15 mouse cellular contexts compared by ENCODE assay signal in the genomic region with DNA sequence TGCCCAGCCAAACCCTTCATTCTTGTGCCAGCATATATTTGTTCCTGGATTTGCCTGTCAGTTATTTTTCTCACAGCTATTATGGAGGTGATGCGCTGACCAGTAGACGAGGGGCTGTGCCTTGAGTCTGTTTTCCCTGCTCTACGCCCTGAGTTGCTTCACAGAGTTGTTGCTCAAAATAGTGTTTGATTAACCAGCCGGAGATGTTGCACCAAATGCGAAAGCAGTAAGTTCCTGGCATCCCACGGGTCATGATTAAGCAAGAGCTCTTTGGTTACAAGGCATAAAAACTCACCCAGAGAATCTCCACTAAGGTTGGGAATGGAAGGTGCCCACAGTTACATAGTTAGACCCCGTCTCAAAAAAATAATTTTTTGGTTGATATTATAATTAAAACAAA. TPM values are rescaled to one million over a fixed set of nuclear protein-coding genes. Genes with fewer than 3 reads are reported as not detected.
DNase-seq lines count a peak whose midpoint lies in the region.
"Had no signal": no experiment of that assay in that cellular context is flagged by ENCODE, and none has a peak within 500 bp of the region (broad histone marks: within the 10 kb centered on the region; RNA-seq: fewer than 3 reads in every experiment).

No protein-coding gene starts in this region.

- peak; percentile 41 for DNase-seq in adrenal gland, adult 2 months
- DNase-seq in adrenal gland, adult 8-10 months: no peak
- DNase-seq in heart, adult 9 months (ENCODE audit: low spot score in 2 of 2): peak; percentile 33 to 46
- DNase-seq in heart, postnatal 4 days: no peak
- DNase-seq in adipocyte (ENCODE audit: low spot score): peak; percentile 89
- peak; percentile 25 for DNase-seq in lung, postnatal 14 days
- no peak for DNase-seq in thymus, postnatal 4 days
- no peak for DNase-seq in layer of hippocampus, postnatal 25 days (ENCODE audit: extremely low spot score in 1 of 2, low spot score in 1 of 2)
- DNase-seq: cerebellum, adult 9-10 months; layer of hippocampus, postnatal 36 days; liver, embryonic 13.5 days; right cerebral cortex, postnatal 4 days had no signal

RNA-seq across cellular contexts. Expression of gene Nnmt, which starts 1.2 kb away (rescaled TPM):
- total RNA-seq in adrenal gland, adult 2 months (2021): 100 to 1,000 TPM in 1 of 2 experiments, 10 to 100 TPM in 1; 25.8 to 147 TPM
- polyA plus RNA-seq in adrenal gland, adult 2 months (2012; rRNA removed): 4.1 and 9.5 TPM in 2 replicates
- 10 to 100 TPM; 19.8 to 41.2 (median 25.1) TPM for total RNA-seq in adrenal gland, adult 8-10 months (2022)
- total RNA-seq in heart, postnatal 4 days (2021): 10 to 100 TPM; 10.3 to 13.6 TPM
- total RNA-seq in layer of hippocampus, postnatal 25 days (2021): 1 to 10 TPM; 1.2 to 1.6 TPM
- total RNA-seq: MEL; neutrophil, adult 5-6 weeks had no signal
- polyA plus RNA-seq: macrophage had no signal

Comparison
In these comparisons a context has a peak if more than half of its experiments do, and no peak if none do; other contexts are left out.
1. DNase-seq: peak in adrenal gland, adult 2 months (single experiment), heart, adult 9 months (2 of 2), adipocyte (single experiment) and lung, postnatal 14 days (single experiment); none in adrenal gland, adult 8-10 months (single experiment), heart, postnatal 4 days (single experiment), thymus, postnatal 4 days (single experiment) and layer of hippocampus, postnatal 25 days (0 of 2).
2. RNA of gene Nnmt, which starts 1.2 kb away (total RNA-seq): 25.8 to 147 TPM in adrenal gland, adult 2 months, 19.8 to 41.2 TPM in adrenal gland, adult 8-10 months and 10.3 to 13.6 TPM in heart, postnatal 4 days; 1.2 to 1.6 TPM in layer of hippocampus, postnatal 25 days; every median in the first group is over 4 times any median in the second.